Mouse (Mus musculus) forebrain, embryonic 10.5 days (tissue): ENCODE data around the gene Kcnh4. TPM values are rescaled to one million over a fixed set of nuclear protein-coding genes. Genes with fewer than 3 reads are reported as not detected.

Source experiments
- DNase-seq: peaks from one replicate; pipeline ENCODE4 v3.0.0-alpha.2; 2017; ENCODE audit warnings: low spot score; ENCODE audit errors: extremely low spot score
- H3K27ac ChIP-seq: fragments of 300-500 bp; sonication (generic); 2 replicates; pipeline ENCODE4 v1.5.1; 2016; ENCODE audit warnings: mild to moderate bottlenecking
- H3K27me3 ChIP-seq: fragments of 300-500 bp; sonication (generic); 2 replicates; pipeline ENCODE4 v1.6.1; 2016; ENCODE audit warnings: mild to moderate bottlenecking; ENCODE audit not compliant: poor library complexity, severe bottlenecking
- H3K36me3 ChIP-seq: fragments of 300-500 bp; sonication (generic); replicated peaks from 2 replicates; pipeline ENCODE4 v1.6.1; 2016; ENCODE audit warnings: mild to moderate bottlenecking, moderate library complexity
- H3K4me1 ChIP-seq: fragments of 300-500 bp; sonication (generic); 2 replicates; pipeline ENCODE4 v1.6.1; 2016
- H3K4me3 ChIP-seq: fragments of 300-500 bp; sonication (generic); 2 replicates; pipeline ENCODE4 v1.5.1; 2016; ENCODE audit warnings: mild to moderate bottlenecking, moderate library complexity
- H3K9me3 ChIP-seq: fragments of 300-500 bp; sonication (generic); 2 replicates; pipeline ENCODE4 v1.6.1; 2016; ENCODE audit warnings: mild to moderate bottlenecking, moderate library complexity
- WGBS: fragments of 180-500 bp; shearing (Covaris S2); methylation state at CpG from one replicate; pipeline ENCODE4 v1.1.7; 2016; 5-methylcytosine and 5-hydroxymethylcytosine counted together
- polyA plus RNA-seq: library from polyadenylated mRNA; unstranded; fragments of >200 nt; fragmentation: Nextera tagmentation; extraction: Ambion mirVana; gene quantifications from 2 replicates; pipeline ENCODE4 v1.2.1, GENCODE M21; 2016

The Kcnh4 gene
- polyA plus RNA-seq, 1 experiment from 2014 or later, result 0.78 TPM

DNA sequence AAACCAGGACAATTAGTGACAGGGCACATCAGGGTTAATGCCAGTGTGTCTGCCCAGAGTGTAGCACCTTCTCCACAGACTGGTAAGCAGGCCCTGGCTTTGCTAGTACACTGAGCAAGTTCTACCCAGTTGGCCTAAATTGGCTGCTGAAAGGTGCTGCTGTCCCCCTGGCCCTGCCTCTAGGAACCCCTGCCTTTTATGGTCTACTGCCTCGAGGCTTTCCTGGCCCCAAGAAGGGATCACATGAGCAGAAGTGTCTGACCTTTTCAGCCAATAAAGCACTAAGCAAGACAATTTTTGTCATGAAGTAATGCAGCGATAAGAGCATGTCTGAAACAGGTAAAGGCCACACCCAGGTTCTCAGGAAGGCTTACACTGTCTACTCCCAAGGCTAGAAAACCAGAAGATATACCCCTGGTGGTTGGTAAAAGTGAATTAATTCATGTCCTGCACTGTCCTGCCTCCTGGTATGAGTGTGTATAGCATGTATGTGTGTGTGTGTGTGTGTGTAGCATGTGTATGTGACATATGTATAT lies 37.2 kb downstream of the Kcnh4 start:
- H3K4me3 ChIP-seq, result no peak overlapping the region
- H3K27me3 ChIP-seq, result no peaks in the 10 kb centered on the region
- 66% methylated on average over 2 of the region's 2 CpGs for WGBS
- DNase-seq, result no peak
- no peaks in the 10 kb centered on the region for H3K9me3 ChIP-seq
- H3K27ac ChIP-seq, result peak overlapping the region; percentile 60; the same call in 1 of the 2 replicates
- peaks cover 36% of the 10 kb centered on the region for H3K36me3 ChIP-seq
- peaks cover 49% of the 10 kb centered on the region for H3K4me1 ChIP-seq

DNA sequence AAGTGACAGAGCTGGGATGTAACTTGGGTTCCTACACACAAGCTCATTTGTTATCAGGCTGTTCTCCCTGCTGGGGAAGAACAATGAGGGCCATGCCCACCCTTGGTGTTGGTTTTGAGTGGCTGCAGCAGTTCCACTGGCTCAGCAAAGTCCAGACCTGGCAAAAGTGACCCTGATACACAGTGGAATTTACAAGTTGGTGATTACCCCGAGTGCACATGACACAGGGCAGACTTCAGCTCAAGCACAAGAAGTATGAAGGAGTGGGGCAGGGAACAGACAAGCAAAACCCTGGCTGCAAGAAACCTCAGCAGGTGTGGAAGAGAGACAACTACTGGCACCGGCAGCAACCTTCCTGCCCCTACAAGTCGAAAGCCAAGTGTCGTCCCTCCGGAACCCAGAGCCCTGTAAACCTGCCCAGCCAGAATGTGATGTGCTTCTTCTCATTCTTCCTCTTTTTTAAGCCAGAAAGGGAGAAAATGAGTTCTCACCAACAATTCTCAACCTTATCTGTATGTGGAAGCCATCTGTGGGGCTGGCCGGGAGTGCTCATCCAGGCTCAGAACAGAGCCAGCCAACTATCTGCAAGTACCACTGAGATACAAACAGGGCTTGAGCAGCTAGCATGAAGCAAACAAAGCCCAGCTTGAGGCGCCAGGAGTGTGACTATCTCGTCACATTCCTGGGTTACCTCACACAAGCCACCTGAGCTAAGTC lies 37.8 kb downstream of the Kcnh4 start:
- H3K4me3 ChIP-seq, result no peak overlapping the region
- peaks cover 49% of the 10 kb centered on the region for H3K4me1 ChIP-seq
- no peaks in the 10 kb centered on the region for H3K27me3 ChIP-seq
- 79% methylated on average over 8 of the region's 8 CpGs for WGBS
- peaks cover 36% of the 10 kb centered on the region for H3K36me3 ChIP-seq
- H3K27ac ChIP-seq, result peak overlapping the region; percentile 60; the same call in 1 of the 2 replicates
- DNase-seq, result no peak
- no peaks in the 10 kb centered on the region for H3K9me3 ChIP-seq

DNA sequence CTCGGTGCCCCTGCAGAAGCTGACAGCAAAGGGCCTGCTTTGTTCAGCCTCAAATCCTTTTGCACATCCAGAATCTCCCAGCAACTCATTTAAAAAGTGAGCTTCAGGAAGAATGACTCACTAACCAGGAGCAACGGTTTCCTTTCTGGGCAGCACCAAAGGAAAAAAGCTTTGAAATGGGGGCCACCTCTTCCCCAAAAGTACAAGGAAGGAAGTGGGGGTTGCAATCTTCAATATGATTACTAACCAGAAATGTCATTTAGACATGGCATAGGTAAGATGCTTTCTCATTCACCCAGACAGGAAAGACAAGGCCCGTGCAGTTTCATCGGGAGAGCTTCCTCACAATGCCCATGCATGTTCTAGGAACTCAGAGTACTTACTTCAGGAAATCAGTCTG lies 38.5 kb downstream of the Kcnh4 start:
- Histone ChIP-seq H3K4me1 (peaks cover 49% of the 10 kb centered on the region), H3K27me3 (no peaks in the 10 kb centered on the region), H3K27ac (peak overlapping the region; percentile 60; the same call in 1 of the 2 replicates), H3K36me3 (peaks cover 43% of the 10 kb centered on the region), H3K9me3 (no peaks in the 10 kb centered on the region), H3K4me3 (no peak overlapping the region)
- WGBS, result 66% methylated on average over 4 of the region's 4 CpGs
- no peak for DNase-seq

DNA sequence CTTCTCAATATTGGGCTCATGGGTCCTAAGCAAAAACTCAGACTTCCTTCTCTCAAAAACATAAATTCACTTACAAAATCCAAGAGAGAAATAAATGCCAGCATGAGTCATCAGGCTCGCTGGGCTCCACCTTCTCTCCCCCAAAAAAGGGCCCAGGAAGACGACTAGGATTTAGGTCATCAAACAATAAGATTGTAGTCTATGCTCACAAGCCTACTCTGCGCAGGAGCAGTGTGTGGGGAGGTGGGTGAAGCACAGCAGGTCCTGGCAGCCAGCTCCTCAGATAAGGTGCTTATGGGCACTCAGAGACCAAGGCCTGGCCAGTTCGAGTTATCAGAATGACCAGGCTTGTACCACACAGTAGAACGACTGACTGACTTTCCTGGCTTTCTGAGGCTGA lies 39.4 kb downstream of the Kcnh4 start:
- WGBS, result 84% methylated on average over 5 of the region's 5 CpGs
- no peaks in the 10 kb centered on the region for H3K9me3 ChIP-seq
- no peak for DNase-seq
- H3K4me3 ChIP-seq, result no peak overlapping the region
- peak overlapping the region; percentile 60; the same call in 1 of the 2 replicates for H3K27ac ChIP-seq
- no peaks in the 10 kb centered on the region for H3K27me3 ChIP-seq
- peaks cover 50% of the 10 kb centered on the region for H3K4me1 ChIP-seq
- peaks cover 52% of the 10 kb centered on the region for H3K36me3 ChIP-seq

DNA sequence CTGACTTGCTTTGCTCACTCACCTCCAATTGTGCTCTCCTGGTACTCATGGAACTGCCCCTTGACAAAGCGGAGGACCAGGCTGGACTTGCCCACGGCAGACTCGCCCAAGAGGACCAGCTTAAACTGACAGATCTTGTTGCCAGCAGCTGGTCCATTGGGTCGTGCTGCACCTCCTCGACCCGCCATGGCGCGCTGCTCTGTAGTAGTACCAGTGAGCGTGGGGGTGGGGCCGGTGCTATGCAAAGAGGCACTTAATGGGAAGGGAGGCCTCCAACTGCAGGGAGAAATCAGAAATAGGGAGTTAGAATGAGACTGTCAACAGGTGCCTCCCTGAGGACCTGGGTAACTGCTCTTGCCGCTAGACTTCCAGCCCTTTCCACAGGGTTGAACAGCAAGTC lies 39.8 kb downstream of the Kcnh4 start:
- WGBS, result 85% methylated on average over 11 of the region's 11 CpGs
- no peaks in the 10 kb centered on the region for H3K27me3 ChIP-seq
- no peak for DNase-seq
- H3K4me3 ChIP-seq, result no peak overlapping the region
- peaks cover 49% of the 10 kb centered on the region for H3K4me1 ChIP-seq
- H3K27ac ChIP-seq, result 0 out of 2 replicates have a peak overlapping the region, but pooled peaks have one; percentile 3
- no peaks in the 10 kb centered on the region for H3K9me3 ChIP-seq
- H3K36me3 ChIP-seq, result peaks cover 55% of the 10 kb centered on the region

DNA sequence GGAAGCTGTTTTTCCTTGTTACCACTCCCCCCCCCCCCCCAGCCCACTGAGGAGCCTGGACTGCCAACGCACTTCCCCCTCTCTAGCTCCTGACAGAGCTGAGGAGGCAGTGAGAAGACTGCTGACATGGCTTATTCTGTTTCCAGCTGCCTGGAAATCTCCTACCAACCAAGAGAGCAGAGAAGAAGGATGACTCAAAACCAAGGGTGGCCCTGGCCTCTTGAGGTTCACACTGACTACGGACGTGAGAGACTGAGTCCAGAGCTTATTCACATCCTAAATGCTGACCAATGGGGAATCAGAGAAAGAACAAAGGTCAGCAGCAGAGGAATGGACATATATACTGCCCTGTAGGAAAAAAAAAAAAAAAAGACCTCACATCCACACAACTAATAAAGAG lies 40.4 kb downstream of the Kcnh4 start:
- no peak overlapping the region for H3K4me3 ChIP-seq
- H3K9me3 ChIP-seq, result no peaks in the 10 kb centered on the region
- no peak for DNase-seq
- no peaks in the 10 kb centered on the region for H3K27me3 ChIP-seq
- peaks cover 49% of the 10 kb centered on the region for H3K4me1 ChIP-seq
- peaks cover 57% of the 10 kb centered on the region for H3K36me3 ChIP-seq
- H3K27ac ChIP-seq, result no peak overlapping the region
- whole genome bisulfite sequencing, result 89% methylated on average over 3 of the region's 3 CpGs

DNA sequence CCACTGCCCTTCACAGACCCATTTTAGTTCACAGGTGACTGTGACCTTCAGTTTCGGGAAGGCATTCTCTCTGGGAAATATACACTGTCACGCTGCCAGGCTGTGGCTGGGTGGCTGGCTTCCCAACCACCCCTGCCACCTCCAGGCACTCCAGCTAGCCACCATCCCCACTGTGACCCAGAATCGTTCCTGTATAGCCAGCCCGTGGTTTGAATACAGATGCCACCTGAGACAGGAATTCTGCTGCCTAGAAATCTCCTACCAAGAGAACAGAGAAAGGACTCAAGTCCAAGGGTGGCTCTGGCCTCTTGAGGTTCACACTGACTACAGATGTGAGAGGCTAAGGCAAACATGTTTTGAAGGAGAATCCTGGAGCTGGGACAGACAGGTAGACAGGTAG lies 40.9 kb downstream of the Kcnh4 start:
- Histone ChIP-seq H3K4me1 (peaks cover 51% of the 10 kb centered on the region), H3K27ac (no peak overlapping the region)

DNA sequence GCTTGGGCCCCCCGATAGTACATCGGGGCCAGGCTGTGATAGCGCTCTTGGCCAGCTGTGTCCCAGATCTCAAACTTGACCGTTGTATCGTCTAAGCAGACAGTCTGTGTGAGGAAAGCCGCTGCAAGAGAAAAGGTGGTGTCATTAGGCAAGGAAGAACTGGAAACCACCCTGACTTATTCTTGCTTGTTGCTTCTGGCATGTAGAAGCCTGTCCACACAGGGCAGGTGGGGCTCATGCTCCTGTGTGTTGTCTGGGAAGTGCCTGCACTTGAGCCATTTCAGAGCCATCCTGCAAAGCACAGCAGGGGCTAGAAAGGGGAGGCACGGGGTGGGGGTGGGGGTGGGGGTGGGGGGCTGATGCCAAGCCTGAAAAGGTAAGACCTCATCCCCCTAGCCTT lies 41.3 kb downstream of the Kcnh4 start:
- H3K4me3 ChIP-seq, result no peak overlapping the region
- WGBS, result 91% methylated on average over 7 of the region's 7 CpGs
- DNase-seq, result no peak
- H3K36me3 ChIP-seq, result peaks cover 57% of the 10 kb centered on the region
- peaks cover 55% of the 10 kb centered on the region for H3K4me1 ChIP-seq
- H3K9me3 ChIP-seq, result no peaks in the 10 kb centered on the region
- H3K27ac ChIP-seq, result no peak overlapping the region
- no peaks in the 10 kb centered on the region for H3K27me3 ChIP-seq

More for the DNA sequence above, 40.9 kb downstream of the Kcnh4 start:
- DNase-seq, result no peak
- H3K4me3 ChIP-seq, result no peak overlapping the region
- H3K36me3 ChIP-seq, result peaks cover 57% of the 10 kb centered on the region
- H3K27me3 ChIP-seq, result no peaks in the 10 kb centered on the region
- 88% methylated on average over 4 of the region's 4 CpGs for WGBS
- no peaks in the 10 kb centered on the region for H3K9me3 ChIP-seq

DNA sequence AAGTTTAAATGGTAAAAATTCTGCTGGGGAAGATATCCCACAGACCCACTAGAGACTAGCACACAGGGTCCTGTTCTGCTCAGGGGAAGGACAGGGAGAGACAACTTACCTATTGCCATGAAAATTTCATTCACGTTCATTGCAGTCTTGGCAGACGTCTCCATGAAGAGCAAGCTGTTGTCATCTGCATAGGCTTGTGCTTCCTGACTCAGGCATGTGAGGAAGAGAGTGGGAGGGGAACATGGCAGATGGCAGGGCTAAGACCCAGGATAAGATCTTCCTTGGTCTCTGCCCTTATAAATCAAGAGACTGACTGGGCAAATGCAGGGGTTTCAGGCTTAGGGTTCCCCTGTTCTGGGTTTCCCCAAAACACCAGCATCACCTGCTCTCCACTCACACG lies 43.1 kb downstream of the Kcnh4 start:
- Histone ChIP-seq H3K27me3 (no peaks in the 10 kb centered on the region), H3K4me3 (no peak overlapping the region), H3K4me1 (peaks cover 60% of the 10 kb centered on the region), H3K36me3 (peaks cover 54% of the 10 kb centered on the region), H3K27ac (no peak overlapping the region), H3K9me3 (no peaks in the 10 kb centered on the region)
- WGBS, result 82% methylated on average over 3 of the region's 3 CpGs
- no peak for DNase-seq

DNA sequence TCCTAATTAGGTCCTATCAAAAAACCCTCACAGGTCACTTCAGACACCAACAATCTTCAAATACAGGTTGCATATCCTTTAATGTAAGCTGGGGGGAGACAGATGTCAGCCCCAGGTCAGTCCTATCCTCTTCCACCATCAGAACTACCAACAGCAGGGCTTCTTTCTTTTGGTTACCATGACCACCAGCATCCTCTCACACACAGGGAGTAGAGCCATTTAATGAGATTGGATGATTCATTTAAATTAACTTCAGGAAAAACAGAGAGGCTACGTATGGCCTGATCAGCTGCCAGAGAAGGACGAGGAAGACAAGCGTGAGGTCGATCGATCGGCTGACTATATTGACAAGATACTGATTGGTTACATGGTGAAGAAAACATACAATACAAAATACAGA lies 44.8 kb downstream of the Kcnh4 start:
- DNase-seq, result no peak
- Histone ChIP-seq H3K9me3 (no peaks in the 10 kb centered on the region), H3K36me3 (peaks cover 62% of the 10 kb centered on the region), H3K27me3 (no peaks in the 10 kb centered on the region), H3K4me1 (peaks cover 56% of the 10 kb centered on the region), H3K4me3 (no peak overlapping the region), H3K27ac (no peak overlapping the region)
- WGBS, result 88% methylated on average over 6 of the region's 6 CpGs

DNA sequence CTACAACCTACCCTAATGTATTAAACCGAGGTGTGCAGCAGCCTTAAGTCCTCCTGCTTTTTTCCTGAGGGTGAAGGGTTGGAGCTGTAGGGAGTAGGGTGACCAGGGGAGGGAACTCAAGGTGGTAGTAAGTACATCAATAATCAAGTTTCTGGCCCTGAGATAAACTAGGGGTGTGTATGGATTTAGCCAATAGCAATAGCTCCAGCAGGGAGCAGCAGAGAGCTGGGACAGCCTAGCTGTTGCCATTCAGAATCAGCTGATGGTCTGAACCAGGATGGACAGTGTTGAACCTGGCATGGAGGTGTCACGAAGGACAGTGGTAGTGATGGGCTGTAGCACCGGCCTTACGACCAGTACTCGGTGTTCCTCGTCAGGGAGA lies 45.2 kb downstream of the Kcnh4 start:
- DNase-seq, result peak; percentile 65
- Histone ChIP-seq H3K4me3 (peak overlapping the region; percentile 99), H3K27ac (peak overlapping the region; percentile 99), H3K36me3 (peaks cover 62% of the 10 kb centered on the region), H3K27me3 (no peaks in the 10 kb centered on the region), H3K4me1 (peaks cover 53% of the 10 kb centered on the region), H3K9me3 (no peaks in the 10 kb centered on the region)
- 48% methylated on average over 6 of the region's 6 CpGs for WGBS

DNA sequence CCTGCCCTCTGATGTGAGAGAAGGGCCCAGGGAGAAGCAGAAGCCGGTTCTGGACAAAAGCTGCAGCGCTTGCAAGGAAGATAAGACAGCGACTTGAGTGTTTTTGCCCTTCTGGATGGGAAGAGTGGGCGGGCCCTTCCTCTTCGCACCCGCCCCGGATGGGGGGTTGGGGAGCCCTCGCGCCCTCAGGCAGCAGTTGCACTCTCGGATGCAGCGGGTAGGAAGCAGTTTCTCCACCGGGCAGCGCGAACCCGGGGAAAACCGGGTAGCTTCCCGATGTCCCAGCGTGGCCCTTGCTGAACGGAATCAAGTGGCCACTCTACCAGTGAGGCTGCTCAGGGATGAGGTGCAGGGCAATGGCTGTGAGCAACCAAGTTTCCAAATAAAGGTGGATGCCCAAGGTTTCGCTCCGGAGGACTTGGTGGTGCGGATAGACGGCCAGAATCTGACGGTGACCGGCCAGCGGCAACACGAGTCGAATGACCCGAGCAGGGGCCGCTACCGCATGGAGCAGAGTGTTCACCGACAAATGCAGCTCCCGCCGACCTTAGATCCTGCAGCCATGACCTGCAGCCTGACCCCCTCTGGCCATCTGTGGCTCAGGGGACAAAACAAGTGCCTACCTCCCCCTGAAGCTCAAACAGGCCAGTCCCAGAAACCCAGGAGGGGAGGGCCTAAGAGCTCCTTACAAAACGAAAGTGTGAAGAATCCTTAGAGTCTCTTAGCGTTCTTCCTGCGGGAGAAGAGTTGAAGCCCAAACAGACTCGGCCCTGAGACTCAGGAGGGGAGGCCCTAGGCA lies 45.8 kb downstream of the Kcnh4 start, which contains the start of gene Hspb9:
TSS of gene Hspb9 (plus strand) at position 116 of the 799 bp plus-strand sequence.
- Histone ChIP-seq H3K4me3 (peak within 1 kb of the TSS; percentile 99), H3K27ac (peak within 1 kb of the TSS; percentile 99), H3K9me3 (no peaks in the 10 kb centered on the region), H3K27me3 (no peaks in the 10 kb centered on the region), H3K36me3 (peaks cover 62% of the 10 kb centered on the region), H3K4me1 (peaks cover 53% of the 10 kb centered on the region)
- DNase-seq, result peak; percentile 53
- WGBS, result 2% methylated on average over 38 of the region's 38 CpGs

DNA sequence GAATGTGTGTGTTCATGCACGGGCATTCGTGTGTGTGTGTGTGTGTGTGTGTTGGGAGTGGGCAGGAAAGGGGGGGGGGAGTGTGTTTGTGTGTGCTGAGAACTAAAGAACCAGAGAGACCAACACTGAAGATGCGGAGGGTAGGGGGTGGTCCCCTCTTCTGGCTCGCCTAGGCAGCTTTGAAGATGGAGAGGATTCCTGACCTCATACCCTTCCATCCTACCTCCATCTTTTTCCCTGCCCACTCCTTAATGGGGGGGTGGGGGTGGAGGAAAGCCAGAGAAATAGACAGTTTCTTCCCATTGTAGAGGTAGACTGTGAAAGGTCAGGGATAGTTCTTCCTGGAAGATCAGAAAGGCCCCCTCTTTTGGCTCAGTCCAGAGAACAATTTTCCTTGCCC lies 46.6 kb downstream of the Kcnh4 start:
- Histone ChIP-seq H3K27ac (peak overlapping the region; percentile 99), H3K4me3 (peak overlapping the region; percentile 99), H3K9me3 (no peaks in the 10 kb centered on the region), H3K36me3 (peaks cover 62% of the 10 kb centered on the region), H3K27me3 (no peaks in the 10 kb centered on the region), H3K4me1 (peaks cover 53% of the 10 kb centered on the region)
- DNase-seq, result no peak
- WGBS, result 55% methylated on average over 4 of the region's 4 CpGs
